Mouse (Mus musculus): ENCODE data around the gene Kap.

DNA sequence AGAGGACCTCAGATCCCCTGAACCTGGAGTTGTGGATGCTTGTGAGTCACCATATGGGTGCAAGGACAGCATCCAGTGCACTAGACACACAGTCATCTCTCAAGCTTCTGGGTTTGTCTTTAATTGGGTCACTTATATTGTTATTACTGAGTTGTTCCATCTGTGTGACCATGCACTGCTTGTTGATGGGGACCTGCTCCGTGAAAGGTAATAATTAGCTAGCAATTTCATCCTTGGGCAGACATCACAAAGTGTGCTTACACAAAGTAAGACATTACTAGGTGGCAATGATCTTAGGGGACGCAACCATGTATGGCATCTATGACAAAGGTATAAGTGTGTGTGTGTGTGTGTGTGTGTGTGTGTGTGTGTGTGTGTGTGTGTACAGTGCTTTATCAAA, 19.1 kb upstream of the Kap start:
- TF ChIP-seq CTCF (IDR thresholded peaks at IDR 0.05) (no peak), EP300 (IDR thresholded peaks at IDR 0.05) (no peak)
